Mouse (Mus musculus) Patski (cell line): Measurements from ENCODE around the gene Ubac2. TPM values are rescaled to one million over a fixed set of nuclear protein-coding genes. Genes with fewer than 3 reads are reported as not detected.

ENCODE experiments used
- ATAC-seq: fragments of 100-300 bp; one replicate; pipeline ENCODE4 v1.8.0; 2021
- CTCF ChIA-PET: fragments of 350-600 bp; sonication (Branson Sonifier 250); formaldehyde crosslinking; loops from one replicate; lab custom pipeline; 2022; ENCODE audit warnings: inconsistent platforms; lab: Charles Lee
- POLR2A ChIA-PET: fragments of 350-600 bp; sonication (Branson Sonifier 250); formaldehyde crosslinking; loops from one replicate; lab custom pipeline; 2022; ENCODE audit warnings: antibody characterized with exemption, inconsistent platforms; lab: Charles Lee
- DNase-seq: peaks from one replicate; pipeline ENCODE4 v3.0.0-alpha.2; 2011; ENCODE audit warnings: low read depth, low spot score
- H3K27me3 ChIP-seq: fragments of 371-371 bp; one replicate; pipeline ENCODE4 v1.5.1; 2021
- CTCF ChIP-seq: fragments of 100-300 bp; IDR thresholded peaks from one replicate; pipeline ENCODE4 v1.5.1; 2021
- in situ Hi-C: fragments of 300-500 bp; cut with MboI; formaldehyde crosslinking; loops from 3 replicates; pipeline ENCODE4 v1.11.1; 2018; ENCODE audit warnings: low pct_unique_long_range_greater_than_20kb, mixed read lengths
- polyA plus RNA-seq: library from polyadenylated mRNA; unstranded; gene quantifications from one replicate; pipeline ENCODE4 v1.2.3, GENCODE M21; 2021

The Ubac2 gene
- polyA plus RNA-seq, 1 experiment from 2014 or later, result 46.7 TPM

DNA sequence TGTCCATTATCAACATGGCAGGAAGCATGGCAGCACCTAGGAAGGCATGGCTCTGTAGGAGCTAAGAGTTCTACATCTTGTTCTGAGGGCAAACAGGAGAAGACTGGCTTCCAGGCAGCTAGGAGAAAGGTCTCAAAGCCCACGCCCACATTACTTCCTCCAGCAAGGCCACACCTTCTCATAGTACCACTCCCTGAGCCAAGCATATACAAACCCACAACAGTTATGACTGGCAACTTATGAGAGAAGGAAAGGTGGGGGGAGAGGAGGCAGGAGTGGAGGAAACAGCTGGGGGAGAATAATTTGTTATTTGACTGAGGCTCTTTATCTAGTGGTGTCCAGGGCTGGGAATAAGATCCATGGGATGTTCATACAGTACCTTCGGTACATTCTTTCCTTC is 157.4 kb downstream of the Ubac2 start:
- ATAC-seq (no peak), DNase-seq (no peak)
- H3K27me3 ChIP-seq, result no peaks in the 10 kb centered on the region
- CTCF ChIA-PET, result no interaction called here
- no peak for TF ChIP-seq CTCF
- in situ Hi-C loops, result no loop called here
- POLR2A ChIA-PET, result no interaction called here

DNA sequence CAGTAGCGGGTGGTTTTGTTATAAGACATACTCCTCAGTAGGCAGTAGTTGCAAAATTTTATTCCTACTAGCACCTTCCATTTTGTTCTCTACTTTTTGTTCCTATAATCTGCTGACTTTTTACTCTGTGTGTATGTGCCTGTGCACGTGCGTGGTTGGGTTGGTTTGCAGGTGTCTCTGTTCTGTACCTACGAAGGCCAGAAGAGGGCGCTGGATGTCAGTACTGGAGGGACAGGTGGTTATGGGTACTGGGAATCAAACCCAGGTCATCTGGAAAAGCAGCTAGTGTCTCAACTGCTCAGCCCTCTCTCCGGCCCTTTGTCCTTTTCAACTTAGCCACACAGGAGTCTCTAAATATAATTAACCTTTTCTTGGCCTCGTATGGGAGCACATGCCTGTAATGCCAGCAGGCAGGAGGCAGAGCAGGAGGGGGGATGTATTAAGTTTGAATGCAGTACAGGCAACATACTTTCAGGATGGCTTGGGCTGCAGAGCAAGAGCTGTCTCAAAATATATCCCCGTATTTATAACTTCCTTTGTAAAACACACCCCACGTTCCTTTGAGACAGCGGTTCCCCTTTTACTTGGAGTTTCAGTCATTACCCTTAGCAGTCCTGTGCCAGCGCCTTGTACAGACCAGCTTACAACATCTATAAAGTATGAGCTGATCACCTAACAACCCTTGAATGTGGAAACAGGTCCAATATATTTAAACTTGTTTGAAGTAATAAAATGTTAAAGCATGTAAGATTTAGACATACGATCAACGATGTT is 160.6 kb downstream of the Ubac2 start:
- H3K27me3 ChIP-seq, result no peaks in the 10 kb centered on the region
- CTCF ChIA-PET, result no interaction called here
- DNase-seq (no peak), ATAC-seq (no peak)
- POLR2A ChIA-PET, result no interaction called here
- TF ChIP-seq CTCF, result no peak
- in situ Hi-C loops, result no loop called here

DNA sequence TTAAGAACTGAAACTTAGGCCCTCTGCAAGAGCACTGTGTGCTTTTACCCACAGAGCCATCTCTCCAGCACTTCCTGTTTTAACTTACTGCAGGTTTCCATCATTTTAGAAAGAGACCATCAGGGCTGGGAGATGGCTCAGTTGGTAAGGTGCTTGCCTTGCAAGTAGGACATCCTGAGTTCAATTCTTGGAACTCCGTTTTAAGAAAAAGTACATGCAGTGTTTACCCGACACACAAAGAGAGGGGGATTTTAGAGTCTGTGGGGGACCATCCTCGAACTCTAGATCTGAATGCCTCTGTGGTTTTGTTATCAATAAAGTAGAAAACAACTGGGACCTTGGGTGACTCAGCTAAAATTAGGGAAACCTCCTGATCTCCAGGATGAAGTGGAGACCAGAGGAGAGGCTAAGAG is 163.0 kb downstream of the Ubac2 start:
- in situ Hi-C loops, result no loop called here
- POLR2A ChIA-PET, result no interaction called here
- DNase-seq, result no peak
- CTCF ChIA-PET, result no interaction called here
- ATAC-seq, result no peak
- H3K27me3 ChIP-seq, result no peaks in the 10 kb centered on the region
- TF ChIP-seq CTCF, result no peak

DNA sequence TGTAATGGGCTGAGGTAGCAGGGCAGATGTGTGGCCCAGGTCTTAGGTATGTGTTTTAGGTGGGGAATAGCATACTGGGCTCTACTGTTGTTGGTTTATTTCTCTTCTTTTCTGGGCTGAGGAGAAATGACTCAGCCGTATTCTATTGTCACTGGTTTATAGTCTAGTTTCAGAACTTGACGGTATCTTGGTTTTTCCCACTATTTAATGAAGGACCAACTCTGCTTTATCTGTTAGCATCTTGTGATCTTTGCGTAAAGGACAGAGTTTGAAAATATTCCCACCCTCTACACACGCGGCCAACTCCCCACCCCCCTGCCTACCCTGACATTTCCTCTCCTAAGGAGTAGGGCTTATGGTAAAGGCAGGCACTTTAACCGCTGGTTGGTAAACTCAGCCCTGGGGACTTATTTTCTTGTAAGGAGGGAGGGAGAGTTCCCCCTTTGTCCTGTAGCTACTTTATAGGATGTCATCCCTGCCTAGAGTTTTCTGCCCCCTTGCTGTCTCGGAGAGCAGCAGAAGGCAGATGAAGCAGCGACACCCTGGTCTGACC is 163.8 kb downstream of the Ubac2 start:
- ChIA-PET CTCF (no interaction called here), POLR2A (no interaction called here)
- DNase-seq (no peak), ATAC-seq (no peak)
- no peak for TF ChIP-seq CTCF
- no peaks in the 10 kb centered on the region for H3K27me3 ChIP-seq
- in situ Hi-C loops, result no loop called here

DNA sequence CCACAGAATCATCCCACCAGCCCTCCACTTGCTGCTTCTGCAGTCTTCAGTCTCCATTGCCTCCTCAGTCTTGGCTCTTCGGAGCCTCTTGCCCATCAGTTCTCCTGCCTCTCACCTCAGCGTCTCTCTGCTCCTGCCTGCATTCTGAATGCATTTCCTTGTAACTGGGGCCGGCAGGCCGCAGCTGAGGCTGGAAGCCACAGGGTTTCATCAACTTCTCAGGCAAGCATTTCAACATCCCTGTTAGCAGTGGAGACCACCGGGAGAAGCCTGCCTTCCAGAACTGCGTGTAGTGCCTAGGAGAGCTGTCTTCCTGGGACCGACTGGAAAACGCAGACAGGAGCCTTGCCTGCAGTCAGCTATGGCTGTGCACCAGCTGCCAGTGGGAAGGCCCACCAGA is 169.4 kb downstream of the Ubac2 start:
- ATAC-seq (no peak), DNase-seq (no peak)
- H3K27me3 ChIP-seq, result no peaks in the 10 kb centered on the region
- no peak for TF ChIP-seq CTCF
- ChIA-PET CTCF (no interaction called here), POLR2A (interaction anchor here (0.6 kb wide), 1 partner anchor 1087 kb away, joined by 3 read pairs; no protein-coding TSS in a partner anchor)
- in situ Hi-C loops, result no loop called here

DNA sequence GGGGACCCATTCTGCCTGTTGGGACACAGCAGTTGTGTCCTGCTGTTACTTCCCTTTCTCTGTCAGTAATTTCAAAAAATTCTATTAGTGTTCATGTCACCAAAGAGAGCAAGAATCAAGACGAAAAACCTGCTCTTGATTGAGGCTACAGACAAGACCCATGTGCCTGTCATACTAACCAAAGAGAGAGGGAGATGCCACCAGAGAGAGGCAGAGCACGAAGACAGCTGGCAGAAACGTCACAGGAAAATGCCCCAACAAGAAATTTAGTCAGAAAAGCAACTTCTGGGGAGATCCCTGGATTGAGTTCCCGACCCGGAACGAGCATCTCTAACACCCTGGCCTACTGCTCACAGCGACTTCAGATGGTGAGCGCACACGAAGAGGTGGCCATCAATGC is 170.4 kb downstream of the Ubac2 start:
- CTCF ChIA-PET, result interaction anchor here (0.7 to 1.0 kb wide), 2 partner anchors 12 to 120 kb away, joined by 3 to 4 read pairs; no protein-coding TSS in a partner anchor

DNA sequence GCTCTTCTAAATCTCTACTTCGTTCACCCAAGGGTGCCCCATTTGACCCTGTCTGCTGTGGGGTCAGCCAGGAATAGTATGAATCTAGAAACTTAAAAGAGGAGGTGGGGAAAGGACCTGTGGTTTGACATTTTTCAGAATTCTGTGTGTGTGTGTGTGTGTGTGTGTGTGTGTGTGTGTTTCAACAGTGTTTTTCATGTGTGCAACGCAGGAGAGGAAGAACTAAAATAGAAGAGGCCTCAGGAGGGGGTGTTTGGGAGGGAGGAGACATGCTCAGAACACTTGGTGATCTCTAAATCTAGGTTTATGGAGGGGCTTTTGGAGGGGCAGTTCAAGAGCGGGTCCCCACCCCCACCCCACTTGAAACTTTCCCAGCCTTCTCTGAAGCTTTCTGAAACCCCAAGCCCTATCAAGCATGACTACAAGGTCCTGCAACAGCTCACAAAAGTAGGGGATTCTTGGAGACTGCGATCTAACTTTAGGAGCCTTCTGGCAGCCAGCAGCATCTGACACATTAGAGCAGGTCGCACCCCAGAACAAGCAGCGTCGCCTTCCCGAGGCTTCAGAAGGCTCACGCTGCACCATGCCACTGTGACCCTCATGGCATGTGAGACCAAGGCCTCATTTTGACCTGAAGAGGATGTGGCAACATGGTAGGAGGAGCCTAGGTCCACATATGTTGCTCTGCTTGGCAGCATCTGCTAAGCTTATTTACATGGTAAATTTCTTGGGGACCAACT is 174.6 kb downstream of the Ubac2 start:
- no peaks in the 10 kb centered on the region for H3K27me3 ChIP-seq
- ChIA-PET CTCF (no interaction called here), POLR2A (no interaction called here)
- in situ Hi-C loops, result no loop called here
- no peak for TF ChIP-seq CTCF
- DNase-seq, result no peak
- no peak for ATAC-seq

More for the DNA sequence above, 170.4 kb downstream of the Ubac2 start:
- TF ChIP-seq CTCF, result no peak
- H3K27me3 ChIP-seq, result no peaks in the 10 kb centered on the region
- in situ Hi-C loops, result no loop called here
- POLR2A ChIA-PET, result no interaction called here
- DNase-seq, result no peak
- ATAC-seq, result no peak

DNA sequence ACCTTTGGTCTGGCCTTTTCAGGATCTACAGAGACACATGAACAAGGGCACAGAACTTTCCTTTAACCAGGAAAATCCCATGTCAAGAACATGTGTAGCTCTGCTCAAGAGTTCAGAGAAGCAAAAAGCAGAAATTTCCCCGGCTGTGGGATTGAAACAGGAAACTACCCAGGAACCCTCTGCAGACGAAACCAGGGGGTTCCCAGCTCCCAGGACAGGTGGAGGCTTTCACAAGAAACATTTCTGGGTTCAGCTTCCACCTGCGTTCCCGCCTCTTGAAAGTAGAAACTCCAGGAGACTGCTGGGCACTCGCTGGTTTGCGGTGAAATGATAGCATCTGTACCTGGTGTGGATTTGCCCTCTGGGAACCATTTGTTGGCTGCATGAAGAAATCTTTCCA is 178.5 kb downstream of the Ubac2 start:
- in situ Hi-C loops, result no loop called here

DNA sequence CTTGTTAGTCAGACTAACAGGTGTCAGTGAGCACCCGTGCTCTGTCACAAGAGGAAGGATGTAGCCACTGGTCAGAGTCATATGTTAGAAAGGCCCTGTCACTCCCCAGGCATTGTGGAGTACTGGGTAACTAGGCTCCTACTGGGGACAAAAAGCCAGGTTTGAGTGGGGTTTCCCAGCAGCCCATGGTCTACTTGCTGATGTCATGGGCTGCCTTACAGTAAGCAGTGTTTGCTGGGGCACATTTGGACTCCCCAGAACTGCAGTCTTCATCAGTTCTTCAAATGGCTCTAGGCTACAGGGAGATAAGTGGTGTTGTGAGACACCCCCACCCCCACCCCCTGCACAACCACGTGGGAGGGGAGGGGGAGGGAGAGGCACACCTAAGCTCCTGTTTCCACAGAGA is 179.5 kb downstream of the Ubac2 start:
- ChIA-PET CTCF (no interaction called here), POLR2A (no interaction called here)
- TF ChIP-seq CTCF, result no peak
- ATAC-seq, result no peak
- no peaks in the 10 kb centered on the region for H3K27me3 ChIP-seq
- in situ Hi-C loops, result no loop called here
- no peak for DNase-seq

More for the DNA sequence above, 178.5 kb downstream of the Ubac2 start:
- no peak for TF ChIP-seq CTCF
- no peak for ATAC-seq
- H3K27me3 ChIP-seq, result no peaks in the 10 kb centered on the region
- CTCF ChIA-PET, result interaction anchor here (1.4 kb wide), 1 partner anchor 128 kb away, joined by 3 read pairs; no protein-coding TSS in a partner anchor
- no peak for DNase-seq
- POLR2A ChIA-PET, result no interaction called here

DNA sequence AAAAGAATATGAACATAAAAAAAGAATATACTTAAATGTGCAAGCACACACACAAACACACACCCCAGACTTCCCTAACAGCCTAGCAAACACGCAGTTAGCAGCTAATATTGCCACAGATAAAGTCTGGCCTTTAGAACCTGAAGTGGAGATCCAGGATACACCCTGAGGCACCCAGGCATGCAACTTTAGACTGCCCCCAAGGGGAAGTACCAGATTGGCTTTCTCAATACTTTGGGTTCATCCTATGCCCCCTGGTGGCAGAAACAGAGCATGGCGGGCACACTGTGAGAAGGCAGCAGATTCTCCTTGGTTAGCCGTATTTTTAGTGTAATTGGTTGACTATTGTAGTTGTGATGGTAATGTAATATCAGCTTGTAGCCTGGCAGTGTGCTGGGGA is 182.2 kb downstream of the Ubac2 start:
- DNase-seq, result peak; percentile 30
- H3K27me3 ChIP-seq, result no peaks in the 10 kb centered on the region
- in situ Hi-C loops, result loop anchor here (5.0 kb wide), 2 partner anchors 128 to 193 kb away; no protein-coding TSS in a partner anchor
- peak; percentile 92 for TF ChIP-seq CTCF
- ChIA-PET POLR2A (interaction anchor here (1.2 kb wide), 1 partner anchor 132 kb away, joined by 3 read pairs; no protein-coding TSS in a partner anchor), CTCF (interaction anchor here (0.7 to 5.6 kb wide), 16 partner anchors 9 to 195 kb away, joined by 3 to 51 read pairs (median 4); no protein-coding TSS in a partner anchor)
- ATAC-seq, result peak; percentile 72
